Mouse (Mus musculus) liver, embryonic 13.5 days (tissue): ENCODE data around the gene Stard3. TPM values are rescaled to one million over a fixed set of nuclear protein-coding genes. Genes with fewer than 3 reads are reported as not detected.
A peak's percentile ranks its signal among the peaks of the same experiment; 100 is the strongest.

Experiments used
- ATAC-seq: fragments of 200-750 bp; cut with Nextera tagmentation; 2 replicates; pipeline ENCODE4 v1.8.0; 2017; ENCODE audit warnings: low read depth, mild to moderate bottlenecking, moderate number of reproducible peaks, moderate library complexity
- DNase-seq: peaks from one replicate; pipeline ENCODE4 v3.0.0; 2022
- H3K27ac ChIP-seq: fragments of 300-500 bp; sonication (generic); 2 replicates; pipeline ENCODE4 v1.5.1; 2015; ENCODE audit warnings: moderate library complexity, mild to moderate bottlenecking, inconsistent platforms
- H3K27me3 ChIP-seq: fragments of 300-500 bp; sonication (generic); 2 replicates; pipeline ENCODE4 v1.6.1; 2015; ENCODE audit warnings: mild to moderate bottlenecking, inconsistent platforms
- H3K36me3 ChIP-seq: fragments of 300-500 bp; sonication (generic); 2 replicates; pipeline ENCODE4 v1.6.1; 2015; ENCODE audit warnings: mild to moderate bottlenecking, inconsistent platforms
- H3K4me1 ChIP-seq: fragments of 300-500 bp; sonication (generic); replicated peaks from 2 replicates; pipeline ENCODE4 v1.6.1; 2015; ENCODE audit warnings: inconsistent platforms
- H3K4me2 ChIP-seq: fragments of 300-500 bp; sonication (generic); 2 replicates; pipeline ENCODE4 v1.6.1; 2015; ENCODE audit warnings: inconsistent platforms, mild to moderate bottlenecking, moderate library complexity
- H3K4me3 ChIP-seq: fragments of 300-500 bp; sonication (generic); replicated peaks from 2 replicates; pipeline ENCODE4 v1.5.1; 2015; ENCODE audit warnings: mild to moderate bottlenecking, inconsistent platforms
- H3K9ac ChIP-seq: fragments of 300-500 bp; sonication (generic); 2 replicates; pipeline ENCODE4 v1.6.1; 2015; ENCODE audit warnings: mild to moderate bottlenecking, inconsistent platforms
- H3K9me3 ChIP-seq: fragments of 300-500 bp; sonication (generic); replicated peaks from 2 replicates; pipeline ENCODE4 v1.6.1; 2016; ENCODE audit warnings: inconsistent platforms
- WGBS: fragments of 180-500 bp; shearing (Covaris S2); methylation state at CpG from one replicate; pipeline ENCODE4 v1.1.7; 2015; ENCODE audit not compliant: insufficient replicate concordance; 5-methylcytosine and 5-hydroxymethylcytosine counted together
- polyA plus RNA-seq: library from polyadenylated mRNA; unstranded; fragments of >200 nt; fragmentation: Nextera tagmentation; extraction: Ambion mirVana; gene quantifications from 2 replicates; pipeline ENCODE4 v1.2.1, GENCODE M21; 2015

Gene Stard3
- polyA plus RNA-seq, 1 experiment from 2014 or later = 14.1 TPM

GRCm38 (mm10) chr11:98330745-98331204 is 27.4 kb upstream of the Stard3 start:
- Histone ChIP-seq H3K27me3 (peaks cover 100% of the 10 kb centered on the region), H3K9me3 (no peaks in the 10 kb centered on the region), H3K9ac (no peak overlapping the region), H3K4me1 (peaks cover 26% of the 10 kb centered on the region), H3K4me2 (no peak overlapping the region), H3K4me3 (no peak overlapping the region), H3K36me3 (no peaks in the 10 kb centered on the region), H3K27ac (no peak overlapping the region)
- 43% methylated on average over 2 of the region's 2 CpGs for WGBS
- DNase-seq (no peak), ATAC-seq (no peak)

GRCm38 (mm10) chr11:98331401-98331800 is 26.8 kb upstream of the Stard3 start:
- no peak for DNase-seq
- no peak overlapping the region for H3K4me3 ChIP-seq
- H3K36me3 ChIP-seq = no peaks in the 10 kb centered on the region
- 33% methylated on average over 1 of the region's 1 CpGs for WGBS
- H3K9me3 ChIP-seq = no peaks in the 10 kb centered on the region
- no peak for ATAC-seq
- H3K4me2 ChIP-seq = no peak overlapping the region
- H3K27ac ChIP-seq = no peak overlapping the region
- peaks cover 100% of the 10 kb centered on the region for H3K27me3 ChIP-seq
- H3K9ac ChIP-seq = no peak overlapping the region
- H3K4me1 ChIP-seq = peaks cover 26% of the 10 kb centered on the region

- peaks cover 100% of the 10 kb centered on the region for H3K27me3 ChIP-seq
- ATAC-seq (no peak), DNase-seq (no peak)
- H3K4me2 ChIP-seq = no peak overlapping the region
- H3K36me3 ChIP-seq = no peaks in the 10 kb centered on the region
- peaks cover 26% of the 10 kb centered on the region for H3K4me1 ChIP-seq
- no peaks in the 10 kb centered on the region for H3K9me3 ChIP-seq
- 64% methylated on average over 3 of the region's 3 CpGs for WGBS
- no peak overlapping the region for H3K27ac ChIP-seq
- H3K9ac ChIP-seq = no peak overlapping the region
- no peak overlapping the region for H3K4me3 ChIP-seq
Measured at GRCm38 (mm10) chr11:98332186-98332585, 26.0 kb upstream of the Stard3 start.

- no peaks in the 10 kb centered on the region for H3K36me3 ChIP-seq
- WGBS = 50% methylated on average over 4 of the region's 4 CpGs
- ATAC-seq = no peak
Measured at GRCm38 (mm10) chr11:98332841-98333240, 25.3 kb upstream of the Stard3 start.

GRCm38 (mm10) chr11:98333263-98333696 is 24.9 kb upstream of the Stard3 start:
- 60% methylated on average over 10 of the region's 10 CpGs for WGBS
- peaks cover 16% of the 10 kb centered on the region for H3K4me1 ChIP-seq

More at GRCm38 (mm10) chr11:98332841-98333240, 25.3 kb upstream of the Stard3 start:
- H3K27me3 ChIP-seq = peaks cover 100% of the 10 kb centered on the region
- no peak overlapping the region for H3K4me2 ChIP-seq
- DNase-seq = no peak
- no peaks in the 10 kb centered on the region for H3K9me3 ChIP-seq
- no peak overlapping the region for H3K27ac ChIP-seq
- H3K9ac ChIP-seq = no peak overlapping the region
- no peak overlapping the region for H3K4me3 ChIP-seq
- H3K4me1 ChIP-seq = peaks cover 20% of the 10 kb centered on the region

GRCm38 (mm10) chr11:98333981-98334741 is 24.0 kb upstream of the Stard3 start:
- Histone ChIP-seq H3K4me1 (peaks cover 18% of the 10 kb centered on the region), H3K4me2 (peak overlapping the region; percentile 21; the same call in 1 of the 2 replicates), H3K9me3 (no peaks in the 10 kb centered on the region), H3K36me3 (no peaks in the 10 kb centered on the region), H3K27ac (no peak overlapping the region), H3K4me3 (no peak overlapping the region; the same call in 1 of the 2 replicates), H3K27me3 (peaks cover 100% of the 10 kb centered on the region), H3K9ac (no peak overlapping the region)
- DNase-seq = no peak
- WGBS = 10% methylated on average over 26 of the region's 41 CpGs
- ATAC-seq = no peak

More at GRCm38 (mm10) chr11:98333263-98333696, 24.9 kb upstream of the Stard3 start:
- Histone ChIP-seq H3K27me3 (peaks cover 100% of the 10 kb centered on the region), H3K4me2 (no peak overlapping the region), H3K9me3 (no peaks in the 10 kb centered on the region), H3K36me3 (no peaks in the 10 kb centered on the region), H3K4me3 (no peak overlapping the region), H3K27ac (no peak overlapping the region), H3K9ac (no peak overlapping the region)
- DNase-seq (no peak), ATAC-seq (no peak)

GRCm38 (mm10) chr11:98335250-98335649 is 22.9 kb upstream of the Stard3 start:
- peaks cover 100% of the 10 kb centered on the region for H3K27me3 ChIP-seq
- H3K36me3 ChIP-seq = no peaks in the 10 kb centered on the region
- DNase-seq (no peak), ATAC-seq (no peak)
- H3K9me3 ChIP-seq = no peaks in the 10 kb centered on the region
- H3K9ac ChIP-seq = no peak overlapping the region
- H3K4me2 ChIP-seq = no peak overlapping the region
- no peak overlapping the region for H3K4me3 ChIP-seq
- 7% methylated on average over 9 of the region's 9 CpGs for WGBS
- H3K4me1 ChIP-seq = peaks cover 20% of the 10 kb centered on the region
- no peak overlapping the region for H3K27ac ChIP-seq

GRCm38 (mm10) chr11:98336245-98337107 is 21.7 kb upstream of the Stard3 start:
- Histone ChIP-seq H3K4me1 (peaks cover 20% of the 10 kb centered on the region), H3K4me2 (no peak overlapping the region), H3K9me3 (no peaks in the 10 kb centered on the region), H3K27me3 (peaks cover 99% of the 10 kb centered on the region), H3K36me3 (no peaks in the 10 kb centered on the region), H3K4me3 (no peak overlapping the region), H3K9ac (no peak overlapping the region), H3K27ac (no peak overlapping the region)
- ATAC-seq (no peak), DNase-seq (no peak)
- WGBS = 14% methylated on average over 13 of the region's 13 CpGs

GRCm38 (mm10) chr11:98338507-98338961 is 19.6 kb upstream of the Stard3 start:
- Histone ChIP-seq H3K4me3 (peak overlapping the region; percentile 49), H3K4me1 (peaks cover 28% of the 10 kb centered on the region), H3K27ac (no peak overlapping the region), H3K4me2 (peak overlapping the region; percentile 62), H3K36me3 (no peaks in the 10 kb centered on the region), H3K27me3 (peaks cover 95% of the 10 kb centered on the region), H3K9me3 (no peaks in the 10 kb centered on the region), H3K9ac (no peak overlapping the region)
- DNase-seq = no peak
- ATAC-seq = no peak
- 2% methylated on average over 54 of the region's 57 CpGs for WGBS

GRCm38 (mm10) chr11:98339071-98339501 is 19.1 kb upstream of the Stard3 start:
- ATAC-seq = no peak
- H3K27me3 ChIP-seq = peaks cover 95% of the 10 kb centered on the region
- peak overlapping the region; percentile 62 for H3K4me2 ChIP-seq
- H3K36me3 ChIP-seq = no peaks in the 10 kb centered on the region
- no peak overlapping the region for H3K9ac ChIP-seq
- H3K4me3 ChIP-seq = peak overlapping the region; percentile 49
- WGBS = 2% methylated on average over 19 of the region's 19 CpGs
- H3K9me3 ChIP-seq = no peaks in the 10 kb centered on the region
- no peak overlapping the region for H3K27ac ChIP-seq
- H3K4me1 ChIP-seq = peaks cover 28% of the 10 kb centered on the region
- no peak for DNase-seq

- Histone ChIP-seq H3K4me3 (no peak overlapping the region), H3K4me1 (peaks cover 23% of the 10 kb centered on the region), H3K27me3 (peaks cover 93% of the 10 kb centered on the region), H3K9me3 (no peaks in the 10 kb centered on the region), H3K36me3 (no peaks in the 10 kb centered on the region), H3K9ac (no peak overlapping the region), H3K27ac (no peak overlapping the region), H3K4me2 (peak overlapping the region; percentile 62; the same call in 1 of the 2 replicates)
- DNase-seq (no peak), ATAC-seq (peak; percentile 31; the same call in 1 of the 2 replicates)
- 10% methylated on average over 11 of the region's 11 CpGs for WGBS
Measured at GRCm38 (mm10) chr11:98339679-98340287, 18.4 kb upstream of the Stard3 start.
